Mouse (Mus musculus) lung, postnatal 0 days (tissue): Measurements from ENCODE around the gene Grtp1.

Experiments
- CTCF ChIP-seq: IDR thresholded peaks from 2 replicates; pipeline ENCODE4 v1.5.1; 2016; ENCODE audit warnings: antibody characterized with exemption, mild to moderate bottlenecking
- EP300 ChIP-seq: IDR thresholded peaks from 2 replicates; pipeline ENCODE4 v1.6.1; 2016; ENCODE audit warnings: antibody characterized with exemption, mild to moderate bottlenecking, control low read depth

DNA sequence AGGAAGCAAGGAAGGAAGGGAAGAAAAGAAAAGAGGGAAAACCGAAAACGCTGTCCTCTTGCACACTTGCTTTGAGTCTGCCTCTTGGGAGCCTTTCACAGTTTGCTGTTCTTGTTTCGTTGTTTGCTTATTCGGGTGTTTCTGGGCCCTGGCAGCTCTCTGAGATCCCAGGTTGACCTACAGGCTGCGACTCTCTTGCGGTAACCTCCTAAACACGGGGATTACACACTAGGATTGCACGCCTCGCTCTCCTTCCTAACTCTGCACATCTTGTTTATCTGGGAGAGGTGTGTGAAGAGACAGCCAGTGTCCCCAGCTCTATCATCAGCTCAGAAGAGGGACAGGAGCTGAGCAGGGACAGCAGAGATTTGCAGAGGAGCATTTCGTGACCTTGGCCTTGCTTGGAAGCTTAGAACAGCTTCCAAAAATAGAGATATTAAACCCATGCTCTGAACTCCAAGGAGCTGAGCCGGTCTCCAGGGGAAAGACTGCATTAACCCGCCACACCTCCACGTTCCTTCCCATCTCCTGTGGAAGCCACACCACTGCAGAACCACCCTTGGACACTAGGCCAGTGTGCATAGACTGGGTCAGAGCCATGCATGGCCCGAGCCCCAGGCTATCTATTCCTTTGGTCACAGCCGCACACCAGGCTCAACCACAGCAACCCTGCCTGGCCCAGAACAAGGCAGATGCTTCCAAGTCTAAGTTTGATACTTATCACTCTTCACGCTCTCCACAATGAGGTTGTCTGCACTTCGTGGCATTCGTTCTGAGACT lies 19.3 kb downstream of the Grtp1 start:
- TF ChIP-seq CTCF (no peak), EP300 (no peak)
